Mouse (Mus musculus) embryonic facial prominence, embryonic 14.5 days (tissue): Measurements from ENCODE around the gene Ntm. TPM values are rescaled to one million over a fixed set of nuclear protein-coding genes. Genes with fewer than 3 reads are reported as not detected.

Experiments used
- ATAC-seq: fragments of 200-750 bp; cut with Nextera tagmentation; 2 replicates; pipeline ENCODE4 v1.8.0; 2017; ENCODE audit warnings: low read depth, moderate number of reproducible peaks, moderate TSS enrichment
- DNase-seq: peaks from one replicate; pipeline ENCODE4 v3.0.0-alpha.2; 2015; ENCODE audit warnings: low spot score
- H3K27ac ChIP-seq: fragments of 300-500 bp; sonication (generic); replicated peaks from 2 replicates; pipeline ENCODE4 v1.5.1; 2014; ENCODE audit warnings: low read depth, mild to moderate bottlenecking, low read length, moderate library complexity
- H3K27me3 ChIP-seq: fragments of 300-500 bp; sonication (generic); replicated peaks from 2 replicates; pipeline ENCODE4 v1.6.1; 2014; ENCODE audit warnings: low read length; ENCODE audit not compliant: control insufficient read depth, insufficient read depth
- H3K36me3 ChIP-seq: fragments of 300-500 bp; sonication (generic); 2 replicates; pipeline ENCODE4 v1.6.1; 2014; ENCODE audit warnings: low read length, mixed read lengths; ENCODE audit not compliant: control insufficient read depth, insufficient read depth
- H3K4me1 ChIP-seq: fragments of 300-500 bp; sonication (generic); 2 replicates; pipeline ENCODE4 v1.6.1; 2014; ENCODE audit warnings: antibody characterized with exemption, low read length; ENCODE audit not compliant: control insufficient read depth, insufficient read depth
- H3K4me2 ChIP-seq: fragments of 300-500 bp; sonication (generic); 2 replicates; pipeline ENCODE4 v1.6.1; 2014; ENCODE audit warnings: low read depth, mild to moderate bottlenecking, low read length, moderate library complexity, mixed read lengths
- H3K4me3 ChIP-seq: fragments of 300-500 bp; sonication (generic); 2 replicates; pipeline ENCODE4 v1.5.1; 2014; ENCODE audit warnings: low read depth, mild to moderate bottlenecking, low read length
- H3K9ac ChIP-seq: fragments of 300-500 bp; sonication (generic); 2 replicates; pipeline ENCODE4 v1.6.1; 2014; ENCODE audit warnings: low read depth, mild to moderate bottlenecking, low read length, moderate library complexity, mixed read lengths
- H3K9me3 ChIP-seq: fragments of 300-500 bp; sonication (generic); 2 replicates; pipeline ENCODE4 v1.6.1; 2016; ENCODE audit warnings: low read length; ENCODE audit not compliant: control insufficient read depth
- WGBS: fragments of 180-500 bp; shearing (Covaris S2); extraction: QIAGEN DNeasy Blood & Tissue Kit; methylation state at CpG from one replicate; pipeline ENCODE4 v1.1.7; 2014; 5-methylcytosine and 5-hydroxymethylcytosine counted together
- polyA plus RNA-seq: library from polyadenylated mRNA; unstranded; fragments of >200 nt; fragmentation: Nextera tagmentation; extraction: Ambion mirVana; gene quantifications from 2 replicates; pipeline ENCODE4 v1.2.1, GENCODE M21; 2014

The Ntm gene
- polyA plus RNA-seq, 1 experiment from 2014 or later: 28.2 TPM

DNA sequence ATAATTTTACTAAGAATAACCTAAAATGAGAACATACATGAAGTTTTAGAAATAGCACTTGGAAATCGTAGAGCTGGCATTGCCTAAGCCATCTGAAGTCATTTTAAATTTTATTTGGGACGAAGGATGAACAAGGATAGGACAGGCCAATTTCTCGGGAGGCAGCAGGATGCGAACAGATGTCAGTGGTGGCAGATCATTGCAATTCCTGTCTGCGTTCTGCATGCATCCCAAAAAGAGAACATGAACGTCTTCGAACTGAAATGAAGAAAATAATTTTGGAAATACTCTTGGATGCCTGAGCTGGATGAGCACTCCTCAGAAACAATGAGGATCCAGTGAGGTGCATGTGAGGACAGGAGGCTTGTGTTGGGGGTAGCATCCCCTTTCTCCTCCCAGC lies 506.9 kb downstream of the Ntm start:
- 74% methylated on average over 7 of the region's 7 CpGs for WGBS
- H3K9ac ChIP-seq: no peak overlapping the region
- H3K27ac ChIP-seq: no peak overlapping the region
- H3K4me3 ChIP-seq: no peak overlapping the region
- H3K4me2 ChIP-seq: no peak overlapping the region
- DNase-seq (no peak), ATAC-seq (no peak)
- no peaks in the 10 kb centered on the region for H3K36me3 ChIP-seq
- H3K27me3 ChIP-seq: 0 out of 2 replicates have a peak, but pooled peaks cover 3% of the 10 kb centered on the region
- no peaks in the 10 kb centered on the region for H3K4me1 ChIP-seq
- no peaks in the 10 kb centered on the region for H3K9me3 ChIP-seq

DNA sequence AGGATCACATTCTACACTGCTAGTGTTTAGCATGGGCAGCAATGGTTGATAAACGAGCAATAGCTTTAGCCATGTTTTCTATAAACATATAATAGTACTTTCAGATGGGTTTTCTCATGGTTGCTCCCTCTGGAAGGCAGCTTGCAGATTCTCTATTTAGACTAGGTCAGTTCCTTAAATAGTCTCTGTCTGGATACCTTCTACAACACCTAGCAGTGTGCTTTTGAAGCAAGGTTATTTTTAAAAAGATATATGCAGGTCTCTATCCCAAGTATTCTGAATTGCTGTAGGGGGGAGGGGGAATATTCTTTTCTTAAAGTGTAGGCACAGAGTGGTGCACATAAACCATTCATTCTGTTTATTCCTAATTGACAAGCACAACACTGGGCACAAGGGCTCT lies 511.7 kb downstream of the Ntm start:
- no peak overlapping the region for H3K27ac ChIP-seq
- no peak overlapping the region for H3K9ac ChIP-seq
- WGBS: 56% methylated on average over 1 of the region's 1 CpGs
- no peaks in the 10 kb centered on the region for H3K27me3 ChIP-seq
- ATAC-seq (no peak), DNase-seq (no peak)
- no peaks in the 10 kb centered on the region for H3K4me1 ChIP-seq
- H3K4me2 ChIP-seq: no peak overlapping the region
- no peak overlapping the region for H3K4me3 ChIP-seq
- H3K36me3 ChIP-seq: no peaks in the 10 kb centered on the region
- no peaks in the 10 kb centered on the region for H3K9me3 ChIP-seq

GRCm38 (mm10) chr9:29444001-29444400 lies 518.9 kb downstream of the Ntm start:
- H3K9ac ChIP-seq: no peak overlapping the region
- DNase-seq (no peak), ATAC-seq (no peak)
- no peaks in the 10 kb centered on the region for H3K36me3 ChIP-seq
- H3K4me2 ChIP-seq: no peak overlapping the region
- no peak overlapping the region for H3K27ac ChIP-seq
- H3K9me3 ChIP-seq: no peaks in the 10 kb centered on the region
- H3K27me3 ChIP-seq: no peaks in the 10 kb centered on the region
- WGBS: 68% methylated on average over 4 of the region's 4 CpGs
- H3K4me3 ChIP-seq: no peak overlapping the region
- no peaks in the 10 kb centered on the region for H3K4me1 ChIP-seq

- H3K4me2 ChIP-seq: no peak overlapping the region
- H3K9ac ChIP-seq: no peak overlapping the region
- H3K4me1 ChIP-seq: peaks cover 2% of the 10 kb centered on the region; the same call in 1 of the 2 replicates
- H3K36me3 ChIP-seq: no peaks in the 10 kb centered on the region
- WGBS: 50% methylated on average over 5 of the region's 5 CpGs
- H3K27ac ChIP-seq: no peak overlapping the region
- ATAC-seq (no peak), DNase-seq (no peak)
- no peaks in the 10 kb centered on the region for H3K27me3 ChIP-seq
- H3K9me3 ChIP-seq: no peaks in the 10 kb centered on the region
- H3K4me3 ChIP-seq: no peak overlapping the region
Observed at GRCm38 (mm10) chr9:29439401-29439800, 523.5 kb downstream of the Ntm start.

- Histone ChIP-seq H3K9me3 (no peaks in the 10 kb centered on the region), H3K4me3 (no peak overlapping the region), H3K4me2 (no peak overlapping the region), H3K9ac (no peak overlapping the region), H3K27me3 (no peaks in the 10 kb centered on the region), H3K4me1 (peaks cover 9% of the 10 kb centered on the region), H3K27ac (no peak overlapping the region), H3K36me3 (no peaks in the 10 kb centered on the region)
- 32% methylated on average over 6 of the region's 6 CpGs for WGBS
- ATAC-seq (no peak), DNase-seq (no peak)
Observed at GRCm38 (mm10) chr9:29434611-29435010, 528.3 kb downstream of the Ntm start.

DNA sequence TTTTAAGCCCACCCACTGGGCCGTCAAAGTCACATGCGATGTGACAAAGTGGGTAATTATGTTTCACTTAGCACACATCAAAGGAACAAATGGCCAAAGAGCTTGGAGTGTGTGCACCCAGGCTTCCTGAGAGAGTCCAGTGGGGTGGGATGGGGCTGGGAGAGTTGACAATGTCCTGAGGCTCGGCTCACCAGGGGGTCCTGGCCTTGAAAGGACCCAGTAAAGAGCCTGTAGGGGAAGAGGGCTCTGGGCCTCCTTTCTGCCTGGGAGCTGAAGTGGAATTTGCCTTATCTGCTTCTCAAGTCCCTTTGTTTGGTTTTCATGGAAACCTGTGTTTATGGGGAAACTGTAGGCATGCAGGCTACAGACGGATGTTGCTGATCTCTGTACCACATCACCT lies 529.0 kb downstream of the Ntm start:
- H3K9me3 ChIP-seq: no peaks in the 10 kb centered on the region
- DNase-seq (peak; percentile 27), ATAC-seq (peak; percentile 67; the same call in 1 of the 2 replicates)
- no peak overlapping the region for H3K9ac ChIP-seq
- no peak overlapping the region for H3K4me2 ChIP-seq
- no peaks in the 10 kb centered on the region for H3K36me3 ChIP-seq
- H3K4me1 ChIP-seq: peaks cover 9% of the 10 kb centered on the region
- 5% methylated on average over 4 of the region's 4 CpGs for WGBS
- H3K27me3 ChIP-seq: no peaks in the 10 kb centered on the region
- no peak overlapping the region for H3K27ac ChIP-seq
- no peak overlapping the region for H3K4me3 ChIP-seq

DNA sequence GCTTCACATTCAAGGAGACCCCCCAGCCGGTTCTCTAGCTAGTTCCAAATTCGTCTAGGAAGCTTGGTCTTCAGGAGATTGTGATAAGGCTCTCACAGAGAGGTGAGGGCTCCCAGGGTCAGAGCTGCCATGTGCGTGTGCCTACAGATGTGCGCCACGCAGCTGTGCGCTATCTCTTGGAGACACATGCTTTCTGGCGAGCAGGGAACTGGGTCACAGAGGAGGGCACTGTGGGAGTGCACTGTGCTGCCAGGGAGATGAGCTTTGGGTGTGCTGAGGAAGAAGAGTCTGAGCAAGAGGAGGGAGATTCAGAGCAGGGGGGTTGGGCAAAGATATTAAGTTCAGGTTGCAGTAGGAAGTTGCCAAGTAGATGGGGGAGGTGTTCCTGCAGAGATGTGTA lies 529.8 kb downstream of the Ntm start:
- H3K36me3 ChIP-seq: no peaks in the 10 kb centered on the region
- no peak overlapping the region for H3K4me3 ChIP-seq
- no peaks in the 10 kb centered on the region for H3K27me3 ChIP-seq
- H3K4me2 ChIP-seq: no peak overlapping the region
- no peak overlapping the region for H3K27ac ChIP-seq
- DNase-seq (no peak), ATAC-seq (no peak)
- no peaks in the 10 kb centered on the region for H3K9me3 ChIP-seq
- no peak overlapping the region for H3K9ac ChIP-seq
- H3K4me1 ChIP-seq: peaks cover 9% of the 10 kb centered on the region
- 62% methylated on average over 7 of the region's 7 CpGs for WGBS

DNA sequence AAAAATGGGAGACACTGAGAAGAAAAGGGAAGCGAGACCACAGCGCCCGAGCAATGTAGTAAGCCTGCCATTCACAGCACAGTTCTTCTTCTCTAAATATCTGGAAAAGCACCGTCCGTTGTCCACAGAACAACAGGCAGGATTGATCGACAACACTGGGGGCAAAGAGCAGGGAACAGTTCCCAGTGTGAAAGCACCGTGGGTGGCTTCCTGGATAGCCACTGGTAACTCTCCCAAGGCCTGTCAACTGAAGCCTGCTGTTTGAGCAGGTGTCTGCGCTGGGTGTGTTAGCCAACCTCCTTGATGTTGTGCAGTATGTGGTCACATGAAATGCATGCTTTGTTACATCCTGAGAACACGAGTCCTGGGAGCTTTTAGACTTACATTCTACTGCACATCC lies 531.4 kb downstream of the Ntm start:
- no peak for ATAC-seq
- Histone ChIP-seq H3K9ac (no peak overlapping the region), H3K4me3 (no peak overlapping the region), H3K9me3 (no peaks in the 10 kb centered on the region), H3K27me3 (no peaks in the 10 kb centered on the region), H3K4me1 (peaks cover 9% of the 10 kb centered on the region), H3K36me3 (no peaks in the 10 kb centered on the region), H3K4me2 (no peak overlapping the region), H3K27ac (no peak overlapping the region)
- DNase-seq: no peak
- WGBS: 81% methylated on average over 9 of the region's 9 CpGs

GRCm38 (mm10) chr9:29430189-29430588 lies 532.8 kb downstream of the Ntm start:
- no peak for ATAC-seq
- Histone ChIP-seq H3K27ac (no peak overlapping the region), H3K36me3 (no peaks in the 10 kb centered on the region), H3K27me3 (no peaks in the 10 kb centered on the region), H3K4me2 (no peak overlapping the region), H3K9ac (no peak overlapping the region), H3K4me3 (no peak overlapping the region), H3K4me1 (peaks cover 9% of the 10 kb centered on the region), H3K9me3 (no peaks in the 10 kb centered on the region)
- no peak for DNase-seq
- WGBS: 58% methylated on average over 3 of the region's 3 CpGs
